Mouse (Mus musculus): ENCODE measurements around the gene Arhgap32. TPM values are rescaled to one million over a fixed set of nuclear protein-coding genes. Genes with fewer than 3 reads are reported as not detected.
A peak's percentile ranks its signal among the peaks of the same experiment; 100 is the strongest.
"Not testable (repeated sequence)": the region's sequence is repeated elsewhere in the genome, so short reads cannot be mapped to it uniquely, and the experiment has no call there.

Arhgap32 gene
- polyA plus RNA-seq, 1 experiment from 2014 or later, result 20.8 TPM

DNA sequence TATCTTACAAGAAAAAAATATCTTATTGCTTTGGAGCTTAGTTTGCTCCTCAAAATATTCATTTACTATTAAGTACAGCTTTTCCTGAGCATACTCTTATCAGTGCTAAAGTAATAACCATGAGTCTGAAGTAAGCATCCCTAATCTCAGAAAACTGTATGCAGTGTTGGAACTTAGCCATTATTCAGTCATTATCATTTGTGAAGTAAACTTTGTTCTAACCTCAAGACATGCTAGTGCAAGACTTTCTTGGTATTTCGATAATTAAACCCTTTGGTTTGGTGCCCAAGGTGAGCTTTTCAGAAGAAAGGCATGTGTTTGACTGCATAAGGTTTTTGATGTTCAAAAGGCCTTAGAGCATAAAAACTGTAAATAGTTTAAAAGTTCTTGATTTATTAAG is 4.2 kb downstream of the Arhgap32 start:
- no peak for ATAC-seq (ENCODE audit: low read depth)

DNA sequence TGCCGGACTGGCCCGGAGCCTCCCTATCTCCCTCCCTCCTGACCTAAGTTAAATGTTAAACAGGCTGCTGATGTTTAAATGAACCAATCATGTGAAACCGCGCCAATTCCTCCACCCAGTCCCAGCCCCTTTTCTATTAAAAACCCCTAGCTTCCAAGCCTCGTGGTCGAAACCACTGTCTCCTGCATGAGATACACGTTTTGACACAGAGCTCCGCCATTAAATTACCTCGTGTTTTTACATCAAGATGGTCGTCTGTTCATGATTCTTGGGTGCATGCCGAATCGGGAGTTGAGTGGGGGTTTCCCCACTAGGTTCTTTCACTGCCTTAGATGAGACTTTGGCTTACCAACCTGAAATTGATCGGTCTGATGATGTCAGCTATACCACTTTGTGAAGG is 5.3 kb downstream of the Arhgap32 start:
- H3K9ac ChIP-seq (replicated peaks; ENCODE audit: low read depth, low read length); H3K4me1 ChIP-seq (ENCODE audit: control insufficient read depth, insufficient read depth, low read length); H3K27me3 ChIP-seq (ENCODE audit: control insufficient read depth, insufficient read depth, low read length); H3K4me2 ChIP-seq (ENCODE audit: low read depth, low read length); H3K27ac ChIP-seq (ENCODE audit: low read depth, low read length); H3K4me3 ChIP-seq (ENCODE audit: low read depth, low read length); H3K36me3 ChIP-seq (ENCODE audit: control insufficient read depth, insufficient read depth, low read length); ATAC-seq (ENCODE audit: low read depth); H3K9me3 ChIP-seq (ENCODE audit: control insufficient read depth, low read length): not testable (repeated sequence)
- 98% methylated on average over 13 of the region's 13 CpGs for WGBS

More for the DNA sequence above, 4.2 kb downstream of the Arhgap32 start:
- H3K27me3 ChIP-seq (ENCODE audit: control insufficient read depth, insufficient read depth, low read length), result no peaks in the 10 kb centered on the region
- no peak overlapping the region for H3K9ac ChIP-seq (replicated peaks; ENCODE audit: low read depth, low read length)
- WGBS, result 98% methylated on average over 1 of the region's 1 CpGs
- H3K36me3 ChIP-seq (ENCODE audit: control insufficient read depth, insufficient read depth, low read length), result no peaks in the 10 kb centered on the region
- H3K27ac ChIP-seq (ENCODE audit: low read depth, low read length), result no peak overlapping the region
- H3K4me2 ChIP-seq (ENCODE audit: low read depth, low read length), result no peak overlapping the region
- H3K9me3 ChIP-seq (ENCODE audit: control insufficient read depth, low read length), result no peaks in the 10 kb centered on the region
- no peak overlapping the region for H3K4me3 ChIP-seq (ENCODE audit: low read depth, low read length)
- no peaks in the 10 kb centered on the region for H3K4me1 ChIP-seq (ENCODE audit: control insufficient read depth, insufficient read depth, low read length)

DNA sequence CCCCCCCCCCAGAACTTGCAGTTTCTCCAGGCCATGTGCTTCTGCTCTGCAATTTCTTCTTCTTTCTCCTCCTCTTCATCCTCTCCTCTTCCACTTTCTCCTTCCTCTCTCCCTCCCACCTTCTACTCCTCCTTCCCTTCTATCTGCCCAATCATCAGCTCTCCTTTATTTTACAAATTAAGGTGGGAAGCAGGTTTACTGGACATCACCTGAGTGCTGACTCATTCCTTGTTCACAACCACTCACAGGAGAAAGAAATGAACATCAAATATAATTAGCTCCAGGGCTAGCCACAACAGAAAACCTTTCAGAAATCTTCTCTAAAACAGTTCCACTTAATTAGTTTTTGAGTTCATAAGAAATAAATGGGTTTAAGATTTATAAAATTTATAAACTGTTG is 20.3 kb downstream of the Arhgap32 start:
- no peak overlapping the region for H3K4me2 ChIP-seq (ENCODE audit: low read depth, low read length)
- ATAC-seq (ENCODE audit: low read depth), result no peak
- no peak overlapping the region for H3K4me3 ChIP-seq (ENCODE audit: low read depth, low read length)
- H3K27me3 ChIP-seq (ENCODE audit: control insufficient read depth, insufficient read depth, low read length), result no peaks in the 10 kb centered on the region
- no peak overlapping the region for H3K9ac ChIP-seq (replicated peaks; ENCODE audit: low read depth, low read length)
- no peaks in the 10 kb centered on the region for H3K9me3 ChIP-seq (ENCODE audit: control insufficient read depth, low read length)
- H3K27ac ChIP-seq (ENCODE audit: low read depth, low read length), result no peak overlapping the region
- H3K4me1 ChIP-seq (ENCODE audit: control insufficient read depth, insufficient read depth, low read length), result no peaks in the 10 kb centered on the region
- no peaks in the 10 kb centered on the region for H3K36me3 ChIP-seq (ENCODE audit: control insufficient read depth, insufficient read depth, low read length)

DNA sequence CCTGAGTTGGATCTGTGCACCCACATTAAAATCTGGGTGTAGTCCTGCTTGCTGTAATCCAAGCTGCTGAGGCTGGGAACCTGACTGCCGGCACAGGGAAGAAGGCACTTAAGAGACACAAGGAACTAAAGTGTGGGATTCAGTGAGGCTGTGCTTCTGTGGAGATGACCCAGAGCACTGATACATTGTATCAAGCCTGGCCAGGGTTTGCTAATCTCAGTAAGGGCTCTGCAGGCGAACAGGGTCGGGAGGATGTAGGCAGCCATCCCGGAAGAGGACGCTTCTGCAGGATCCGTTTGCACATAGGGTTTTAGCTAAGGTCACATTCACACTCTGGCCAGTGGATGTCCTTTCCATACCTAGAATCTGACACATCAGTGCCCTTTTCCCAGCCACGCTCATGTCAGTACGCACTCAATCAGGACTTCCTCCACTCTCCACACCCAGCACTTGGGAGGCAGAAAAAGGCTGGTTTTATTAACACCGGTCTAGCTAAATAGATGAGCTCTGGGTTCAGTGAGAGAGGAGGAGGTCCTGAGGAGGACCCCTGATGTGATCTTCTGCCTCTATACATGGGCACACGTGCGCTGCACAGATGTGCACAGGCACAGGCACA is 20.9 kb downstream of the Arhgap32 start:
- Histone ChIP-seq H3K4me3 (ENCODE audit: low read depth, low read length) (no peak overlapping the region), H3K27ac (ENCODE audit: low read depth, low read length) (0 out of 2 replicates have a peak overlapping the region, but pooled peaks have one; percentile 39), H3K4me2 (ENCODE audit: low read depth, low read length) (no peak overlapping the region), H3K9me3 (ENCODE audit: control insufficient read depth, low read length) (no peaks in the 10 kb centered on the region), H3K4me1 (ENCODE audit: control insufficient read depth, insufficient read depth, low read length) (no peaks in the 10 kb centered on the region), H3K27me3 (ENCODE audit: control insufficient read depth, insufficient read depth, low read length) (no peaks in the 10 kb centered on the region), H3K36me3 (ENCODE audit: control insufficient read depth, insufficient read depth, low read length) (no peaks in the 10 kb centered on the region), H3K9ac (replicated peaks; ENCODE audit: low read depth, low read length) (no peak overlapping the region)
- 78% methylated on average over 11 of the region's 11 CpGs for WGBS
- ATAC-seq (ENCODE audit: low read depth), result no peak

DNA sequence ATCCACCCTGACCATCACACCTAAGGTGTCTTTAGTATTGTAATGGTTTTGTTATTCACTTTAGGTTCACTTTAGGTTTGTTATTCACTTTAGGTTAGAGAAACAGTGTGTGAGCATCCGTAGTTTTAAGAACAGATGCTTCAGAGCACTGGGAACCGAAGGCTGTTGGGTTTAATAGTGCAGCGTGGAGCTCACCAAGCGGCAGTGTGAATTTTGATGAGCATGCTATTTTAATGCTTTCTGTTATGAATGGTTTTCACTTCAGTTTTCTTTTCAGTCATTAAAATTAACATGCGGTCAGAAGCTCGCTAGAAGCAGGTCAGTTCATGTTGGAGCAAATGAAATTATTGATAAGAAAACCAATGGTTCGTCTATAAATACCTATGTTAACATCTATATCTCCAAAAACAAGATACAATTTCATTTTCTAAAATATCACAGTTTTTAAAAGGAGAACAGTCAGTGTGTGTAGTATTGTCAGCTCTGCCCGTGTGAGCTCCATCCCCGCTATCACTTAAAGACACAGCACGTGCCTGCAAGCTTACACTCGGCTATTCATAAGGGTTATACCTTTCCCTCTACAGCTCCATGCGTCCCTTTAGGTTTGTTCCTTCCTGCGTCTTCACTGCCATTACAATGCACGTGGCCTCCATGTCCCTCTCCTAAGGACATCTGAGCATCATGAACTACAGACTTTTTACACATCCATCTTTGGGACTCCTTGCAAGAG is 21.9 kb downstream of the Arhgap32 start:
- no peak for ATAC-seq (ENCODE audit: low read depth)
- H3K36me3 ChIP-seq (ENCODE audit: control insufficient read depth, insufficient read depth, low read length), result no peaks in the 10 kb centered on the region
- H3K4me1 ChIP-seq (ENCODE audit: control insufficient read depth, insufficient read depth, low read length), result no peaks in the 10 kb centered on the region
- H3K9me3 ChIP-seq (ENCODE audit: control insufficient read depth, low read length), result no peaks in the 10 kb centered on the region
- H3K27ac ChIP-seq (ENCODE audit: low read depth, low read length), result no peak overlapping the region
- WGBS, result 76% methylated on average over 14 of the region's 14 CpGs
- H3K4me2 ChIP-seq (ENCODE audit: low read depth, low read length), result no peak overlapping the region
- no peak overlapping the region for H3K4me3 ChIP-seq (ENCODE audit: low read depth, low read length)
- no peak overlapping the region for H3K9ac ChIP-seq (replicated peaks; ENCODE audit: low read depth, low read length)
- H3K27me3 ChIP-seq (ENCODE audit: control insufficient read depth, insufficient read depth, low read length), result no peaks in the 10 kb centered on the region

DNA sequence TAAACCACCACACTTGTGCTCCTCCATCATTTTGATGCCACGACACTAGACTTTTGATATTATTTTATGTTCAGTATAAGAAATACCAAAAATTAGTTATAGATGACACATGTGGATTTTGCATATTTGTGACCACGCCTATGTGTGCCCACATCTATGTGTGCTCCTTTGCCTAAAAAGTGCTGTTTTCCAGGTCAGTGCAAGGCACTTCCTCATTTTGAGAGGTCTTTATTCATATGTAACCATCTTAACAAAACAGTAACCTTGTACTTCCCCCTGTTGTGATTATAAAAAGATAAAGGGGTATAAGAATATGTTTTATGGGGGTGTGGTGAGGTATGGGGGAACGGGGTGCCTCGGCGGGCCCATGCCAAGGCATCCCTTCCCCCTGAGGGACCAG is 22.7 kb downstream of the Arhgap32 start:
- Histone ChIP-seq H3K4me2 (ENCODE audit: low read depth, low read length) (no peak overlapping the region), H3K4me3 (ENCODE audit: low read depth, low read length) (no peak overlapping the region), H3K36me3 (ENCODE audit: control insufficient read depth, insufficient read depth, low read length) (no peaks in the 10 kb centered on the region), H3K27ac (ENCODE audit: low read depth, low read length) (no peak overlapping the region), H3K9ac (replicated peaks; ENCODE audit: low read depth, low read length) (no peak overlapping the region), H3K4me1 (ENCODE audit: control insufficient read depth, insufficient read depth, low read length) (no peaks in the 10 kb centered on the region), H3K27me3 (ENCODE audit: control insufficient read depth, insufficient read depth, low read length) (no peaks in the 10 kb centered on the region), H3K9me3 (ENCODE audit: control insufficient read depth, low read length) (no peaks in the 10 kb centered on the region)
- WGBS, result 95% methylated on average over 5 of the region's 5 CpGs
- ATAC-seq (ENCODE audit: low read depth), result no peak

DNA sequence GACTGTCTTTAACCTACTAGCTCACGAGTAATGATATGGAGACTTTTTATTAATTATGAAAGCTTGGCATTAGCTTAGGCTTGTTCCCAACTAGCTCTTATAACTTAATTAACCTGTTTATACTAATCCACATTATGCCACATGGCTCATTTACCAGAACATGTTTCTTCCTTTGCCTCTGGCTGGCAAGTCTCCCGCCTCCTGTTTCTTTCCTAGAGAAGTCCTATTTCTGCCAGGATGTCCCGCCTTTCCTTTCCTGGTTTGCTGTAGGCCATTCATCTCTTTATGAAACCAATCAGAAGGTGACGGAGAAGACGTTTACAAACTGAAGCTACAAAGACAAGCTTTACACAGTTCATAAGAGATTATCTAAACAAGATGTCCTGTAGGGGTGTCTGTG is 23.7 kb downstream of the Arhgap32 start:
- no peak overlapping the region for H3K4me3 ChIP-seq (ENCODE audit: low read depth, low read length)
- WGBS, result 71% methylated on average over 5 of the region's 5 CpGs
- no peaks in the 10 kb centered on the region for H3K27me3 ChIP-seq (ENCODE audit: control insufficient read depth, insufficient read depth, low read length)
- no peak overlapping the region for H3K9ac ChIP-seq (replicated peaks; ENCODE audit: low read depth, low read length)
- no peaks in the 10 kb centered on the region for H3K4me1 ChIP-seq (ENCODE audit: control insufficient read depth, insufficient read depth, low read length)
- H3K36me3 ChIP-seq (ENCODE audit: control insufficient read depth, insufficient read depth, low read length), result no peaks in the 10 kb centered on the region
- no peaks in the 10 kb centered on the region for H3K9me3 ChIP-seq (ENCODE audit: control insufficient read depth, low read length)
- no peak overlapping the region for H3K27ac ChIP-seq (ENCODE audit: low read depth, low read length)
- no peak for ATAC-seq (ENCODE audit: low read depth)
- no peak overlapping the region for H3K4me2 ChIP-seq (ENCODE audit: low read depth, low read length)

DNA sequence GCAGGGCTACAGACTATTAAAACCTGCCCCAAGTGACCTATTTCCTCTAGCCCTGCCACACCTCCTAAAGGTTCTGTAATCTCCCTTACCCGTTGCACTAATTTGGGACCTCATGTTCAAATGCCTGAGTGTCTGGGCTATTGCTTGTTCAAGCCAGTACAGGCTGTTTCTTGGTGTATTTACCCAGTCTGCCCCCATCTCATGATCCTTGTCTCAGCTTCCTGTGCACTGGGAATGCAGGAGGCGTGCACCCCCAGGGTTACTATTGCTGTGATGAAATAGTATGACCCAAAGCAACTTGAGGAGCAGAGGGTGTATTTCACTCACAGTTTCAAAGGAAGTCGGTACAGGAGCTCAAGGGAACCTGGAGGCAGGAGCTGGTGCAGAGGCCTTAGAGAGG is 26.9 kb downstream of the Arhgap32 start:
- H3K9ac ChIP-seq (replicated peaks; ENCODE audit: low read depth, low read length), result no peak overlapping the region
- no peaks in the 10 kb centered on the region for H3K27me3 ChIP-seq (ENCODE audit: control insufficient read depth, insufficient read depth, low read length)
- H3K27ac ChIP-seq (ENCODE audit: low read depth, low read length), result no peak overlapping the region
- 55% methylated on average over 3 of the region's 3 CpGs for WGBS
- H3K9me3 ChIP-seq (ENCODE audit: control insufficient read depth, low read length), result no peaks in the 10 kb centered on the region
- ATAC-seq (ENCODE audit: low read depth), result no peak
- H3K4me3 ChIP-seq (ENCODE audit: low read depth, low read length), result no peak overlapping the region
- no peaks in the 10 kb centered on the region for H3K4me1 ChIP-seq (ENCODE audit: control insufficient read depth, insufficient read depth, low read length)
- no peaks in the 10 kb centered on the region for H3K36me3 ChIP-seq (ENCODE audit: control insufficient read depth, insufficient read depth, low read length)
- H3K4me2 ChIP-seq (ENCODE audit: low read depth, low read length), result no peak overlapping the region

DNA sequence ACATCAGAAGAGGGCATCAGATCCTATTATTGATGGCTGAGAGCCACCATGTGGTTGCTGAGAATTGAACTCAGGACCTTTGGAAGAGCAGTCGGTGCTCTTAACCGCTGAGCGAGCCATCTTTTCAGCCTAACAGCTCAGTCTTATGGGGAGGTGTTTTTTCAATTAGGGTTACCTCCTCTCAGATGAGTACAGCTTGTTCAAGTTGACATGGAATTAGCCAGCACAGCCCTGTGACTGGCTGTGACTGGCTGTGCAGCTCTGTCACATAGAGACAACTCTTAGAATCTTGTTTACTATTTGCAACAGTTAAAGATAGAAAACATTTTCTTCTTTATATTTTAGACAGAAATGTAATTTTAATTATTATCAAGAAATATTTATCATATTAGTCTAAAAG is 27.5 kb downstream of the Arhgap32 start:
- WGBS, result 92% methylated on average over 3 of the region's 3 CpGs
- H3K36me3 ChIP-seq (ENCODE audit: control insufficient read depth, insufficient read depth, low read length), result no peaks in the 10 kb centered on the region

More for the DNA sequence above, 27.5 kb downstream of the Arhgap32 start:
- Histone ChIP-seq H3K4me1 (ENCODE audit: control insufficient read depth, insufficient read depth, low read length) (no peaks in the 10 kb centered on the region), H3K27ac (ENCODE audit: low read depth, low read length) (no peak overlapping the region), H3K9me3 (ENCODE audit: control insufficient read depth, low read length) (no peaks in the 10 kb centered on the region), H3K9ac (replicated peaks; ENCODE audit: low read depth, low read length) (no peak overlapping the region), H3K4me3 (ENCODE audit: low read depth, low read length) (no peak overlapping the region), H3K27me3 (ENCODE audit: control insufficient read depth, insufficient read depth, low read length) (no peaks in the 10 kb centered on the region), H3K4me2 (ENCODE audit: low read depth, low read length) (no peak overlapping the region)
- ATAC-seq (ENCODE audit: low read depth), result no peak
